Mouse (Mus musculus): ENCODE measurements around the gene Dnaja3.
"Not testable (repeated sequence)": the region's sequence is repeated elsewhere in the genome, so short reads cannot be mapped to it uniquely, and the experiment has no call there.

The Dnaja3 gene

GRCm38 (mm10) chr16:4665726-4666125 lies 25.9 kb downstream of the Dnaja3 start:
- DNase-seq (ENCODE audit: low spot score in 2 of 2) = no peak

GRCm38 (mm10) chr16:4667190-4667808 lies 27.5 kb downstream of the Dnaja3 start:
- peak; percentile 89 to 94 for DNase-seq (ENCODE audit: low spot score in 2 of 2)

GRCm38 (mm10) chr16:4670317-4670716 lies 30.5 kb downstream of the Dnaja3 start:
- DNase-seq (ENCODE audit: low spot score in 2 of 2) = no peak

- no peak for DNase-seq (ENCODE audit: low spot score in 2 of 2)
Observed at GRCm38 (mm10) chr16:4674091-4674490, 34.3 kb downstream of the Dnaja3 start.

- no peak for DNase-seq (ENCODE audit: low spot score in 2 of 2)
Observed at GRCm38 (mm10) chr16:4676836-4677235, 37.0 kb downstream of the Dnaja3 start.

GRCm38 (mm10) chr16:4678080-4678479 lies 38.3 kb downstream of the Dnaja3 start:
- no peak for DNase-seq (ENCODE audit: low spot score in 2 of 2)

- DNase-seq (ENCODE audit: low spot score in 2 of 2) = peak; percentile 86 to 88
Observed at GRCm38 (mm10) chr16:4679121-4680018, 39.6 kb downstream of the Dnaja3 start, which contains the start of gene Coro7. Gene Coro7, minus strand, starts transcription at chr16:4679777.

GRCm38 (mm10) chr16:4680922-4681455 lies 41.2 kb downstream of the Dnaja3 start:
- DNase-seq (ENCODE audit: low spot score in 2 of 2) = not testable (repeated sequence)

GRCm38 (mm10) chr16:4682628-4683179 lies 42.9 kb downstream of the Dnaja3 start:
- no peak for DNase-seq (ENCODE audit: low spot score in 2 of 2)

GRCm38 (mm10) chr16:4683193-4683580 lies 43.4 kb downstream of the Dnaja3 start:
- DNase-seq (ENCODE audit: low spot score in 2 of 2) = no peak

GRCm38 (mm10) chr16:4683581-4684456 lies 44.0 kb downstream of the Dnaja3 start:
- peak; percentile 97 for DNase-seq (ENCODE audit: low spot score in 2 of 2)

GRCm38 (mm10) chr16:4684457-4684791 lies 44.6 kb downstream of the Dnaja3 start:
- DNase-seq (ENCODE audit: low spot score in 2 of 2) = no peak

GRCm38 (mm10) chr16:4689371-4689770 lies 49.6 kb downstream of the Dnaja3 start:
- DNase-seq (ENCODE audit: low spot score in 2 of 2) = not testable (repeated sequence)

- DNase-seq (ENCODE audit: low spot score in 2 of 2) = no peak
Observed at GRCm38 (mm10) chr16:4701211-4701610, 61.4 kb downstream of the Dnaja3 start.

- DNase-seq (ENCODE audit: low spot score in 2 of 2) = no peak
Observed at GRCm38 (mm10) chr16:4702646-4703045, 62.9 kb downstream of the Dnaja3 start.

- no peak for DNase-seq (ENCODE audit: low spot score in 2 of 2)
Observed at GRCm38 (mm10) chr16:4705541-4705940, 65.8 kb downstream of the Dnaja3 start.

GRCm38 (mm10) chr16:4711173-4711572 lies 71.4 kb downstream of the Dnaja3 start:
- no peak for DNase-seq (ENCODE audit: low spot score in 2 of 2)

GRCm38 (mm10) chr16:4713861-4714710 lies 74.3 kb downstream of the Dnaja3 start:
- no peak for DNase-seq (ENCODE audit: low spot score in 2 of 2)

GRCm38 (mm10) chr16:4717866-4718265 lies 78.1 kb downstream of the Dnaja3 start:
- no peak for DNase-seq (ENCODE audit: low spot score in 2 of 2)

- DNase-seq (ENCODE audit: low spot score in 2 of 2) = peak; percentile 63 to 80
Observed at GRCm38 (mm10) chr16:4718753-4719518, 79.1 kb downstream of the Dnaja3 start, which contains the start of gene Nmral1. Gene Nmral1, minus strand, starts transcription at chr16:4719356.
